Mouse (Mus musculus) CH12.LX (cell line): ENCODE results near the gene Bcl2l2.
A peak's percentile ranks its signal among the peaks of the same experiment; 100 is the strongest.

ENCODE experiments used
- BHLHE40 ChIP-seq: IDR thresholded peaks from 2 replicates; pipeline ENCODE4 v1.6.1; 2011; ENCODE audit warnings: mild to moderate bottlenecking, low read depth, low read length, improper control_type of control experiment
- CHD1 ChIP-seq: IDR thresholded peaks from 2 replicates; pipeline ENCODE4 v1.6.1; 2012; ENCODE audit warnings: low read depth, low read length, improper control_type of control experiment, inconsistent platforms
- CHD2 ChIP-seq: IDR thresholded peaks from 2 replicates; pipeline ENCODE4 v1.6.1; 2011; ENCODE audit warnings: low read length, improper control_type of control experiment
- CTCF ChIP-seq, 2 experiments: IDR thresholded peaks in 1 of 2; conservative IDR thresholded peaks in 1 of 2; 2 replicates each; pipeline ENCODE4 v1.5.1; 2011 to 2012; ENCODE audit warnings: low read depth in 2 of 2, low read length in 2 of 2, improper control_type of control experiment in 1 of 2, inconsistent platforms in 1 of 2, mild to moderate bottlenecking in 1 of 2, moderate library complexity in 1 of 2
- EP300 ChIP-seq: IDR thresholded peaks from 2 replicates; pipeline ENCODE4 v1.6.1; 2011; ENCODE audit warnings: low read length, improper control_type of control experiment
- JUN ChIP-seq: IDR thresholded peaks from 2 replicates; pipeline ENCODE4 v1.6.1; 2011; ENCODE audit warnings: low read depth, mild to moderate bottlenecking, low read length, improper control_type of control experiment, moderate library complexity; ENCODE audit not compliant: insufficient read depth
- MAX ChIP-seq: IDR thresholded peaks from 2 replicates; pipeline ENCODE4 v1.6.1; 2011; ENCODE audit warnings: low read length, improper control_type of control experiment
- MAZ ChIP-seq: IDR thresholded peaks from 2 replicates; pipeline ENCODE4 v1.6.1; 2012; ENCODE audit warnings: low read depth, mild to moderate bottlenecking, inconsistent platforms, low read length, improper control_type of control experiment, moderate library complexity
- MYC ChIP-seq: IDR thresholded peaks from 2 replicates; pipeline ENCODE4 v1.6.1; 2011; ENCODE audit warnings: low read depth, mild to moderate bottlenecking, improper control_type of control experiment, low read length
- POLR2A ChIP-seq: IDR thresholded peaks from 2 replicates; pipeline ENCODE4 v1.6.1; 2011; ENCODE audit warnings: low read depth, mild to moderate bottlenecking, improper control_type of control experiment, low read length
- TBP ChIP-seq: conservative IDR thresholded peaks from 2 replicates; pipeline ENCODE4 v1.6.1; 2011; ENCODE audit warnings: low read depth, low read length, improper control_type of control experiment
- TCF12 ChIP-seq: IDR thresholded peaks from 2 replicates; pipeline ENCODE4 v1.6.1; 2014; ENCODE audit warnings: low read depth, mild to moderate bottlenecking, inconsistent platforms, low read length, improper control_type of control experiment
- ZKSCAN1 ChIP-seq: IDR thresholded peaks from 2 replicates; pipeline ENCODE4 v1.6.1; 2012; ENCODE audit warnings: low read depth, inconsistent platforms, low read length, improper control_type of control experiment, borderline replicate concordance
- ZNF384 ChIP-seq: IDR thresholded peaks from 2 replicates; pipeline ENCODE4 v1.6.1; 2012; ENCODE audit warnings: low read depth, low read length, improper control_type of control experiment, inconsistent platforms

DNA sequence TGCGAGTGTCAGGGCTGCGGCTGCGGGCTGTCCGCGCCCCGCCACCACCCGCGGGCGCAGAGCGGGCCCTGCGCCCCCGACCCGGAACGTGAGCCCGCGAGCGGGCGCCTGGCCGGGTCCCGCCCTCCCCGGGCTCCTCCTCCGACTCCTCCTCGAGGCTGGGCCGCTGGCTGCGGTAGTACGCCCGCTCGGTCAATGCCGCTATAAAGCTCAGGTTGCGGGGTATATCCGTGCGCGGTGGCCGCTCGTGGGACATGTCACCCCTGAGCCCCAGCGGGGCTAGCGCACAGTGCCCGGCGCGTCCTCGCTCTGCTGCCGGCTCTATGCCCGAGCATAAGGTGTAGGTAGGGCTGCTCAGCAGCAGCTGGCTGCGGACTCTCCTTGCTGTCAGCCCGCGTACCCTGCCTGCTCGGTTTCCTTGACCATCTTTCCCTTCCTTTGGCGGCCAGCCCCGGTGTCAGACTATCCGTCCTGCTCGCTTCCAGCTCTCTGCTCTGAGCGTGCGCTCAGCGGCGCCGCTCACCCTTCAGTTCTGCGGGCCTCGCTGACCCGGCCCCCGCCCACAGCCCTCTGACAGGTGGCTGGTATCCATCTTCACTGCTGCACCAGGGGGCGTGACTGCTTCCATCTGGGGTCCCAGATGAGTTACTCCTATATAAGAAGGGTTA, 6.0 kb upstream of the Bcl2l2 start, which contains the start of gene Ppp1r3e:
- TF ChIP-seq ZKSCAN1 (no peak), MAZ (no peak), CTCF (conservative IDR thresholded peaks at IDR 0.05 in 1 of 2, IDR thresholded peaks at IDR 0.05 in 1 of 2; ENCODE audit: low read depth in 2 of 2, low read length in 2 of 2) (peak in 1 of 2 experiments; percentile 32; a peak in 2 of 4 replicates), POLR2A (no peak), JUN (no peak), TBP (no peak), ZNF384 (no peak), EP300 (no peak), CHD1 (no peak), MYC (no peak), BHLHE40 (no peak; the same call in 1 of the 2 replicates), CHD2 (no peak), TCF12 (no peak), MAX (no peak)
